Mouse (Mus musculus) limb, embryonic 12.5 days (tissue): ENCODE data around the gene P4ha2. TPM values are rescaled to one million over a fixed set of nuclear protein-coding genes. Genes with fewer than 3 reads are reported as not detected.

Source experiments
- ATAC-seq: fragments of 200-750 bp; cut with Nextera tagmentation; 2 replicates; pipeline ENCODE4 v1.8.0; 2017; ENCODE audit warnings: low read depth, moderate TSS enrichment; ENCODE audit not compliant: insufficient number of reproducible peaks, insufficient read depth, low FRiP score, low TSS enrichment
- H3K27ac ChIP-seq: fragments of 300-500 bp; sonication (generic); 2 replicates; pipeline ENCODE4 v1.5.1; 2016; ENCODE audit warnings: mild to moderate bottlenecking, moderate library complexity
- H3K27me3 ChIP-seq: fragments of 300-500 bp; sonication (generic); 2 replicates; pipeline ENCODE4 v1.6.1; 2016; ENCODE audit warnings: mild to moderate bottlenecking, moderate library complexity
- H3K36me3 ChIP-seq: fragments of 300-500 bp; sonication (generic); 2 replicates; pipeline ENCODE4 v1.6.1; 2016; ENCODE audit warnings: mild to moderate bottlenecking, moderate library complexity
- H3K4me1 ChIP-seq: fragments of 300-500 bp; sonication (generic); replicated peaks from 2 replicates; pipeline ENCODE4 v1.6.1; 2016
- H3K4me2 ChIP-seq: fragments of 300-500 bp; sonication (generic); 2 replicates; pipeline ENCODE4 v1.6.1; 2016; ENCODE audit warnings: mild to moderate bottlenecking, moderate library complexity
- H3K4me3 ChIP-seq: fragments of 300-500 bp; sonication (generic); replicated peaks from 2 replicates; pipeline ENCODE4 v1.5.1; 2016; ENCODE audit warnings: mild to moderate bottlenecking
- H3K9ac ChIP-seq: fragments of 300-500 bp; sonication (generic); replicated peaks from 2 replicates; pipeline ENCODE4 v1.6.1; 2016; ENCODE audit warnings: mild to moderate bottlenecking, moderate library complexity
- H3K9me3 ChIP-seq: fragments of 300-500 bp; sonication (generic); 2 replicates; pipeline ENCODE4 v1.6.1; 2016; ENCODE audit warnings: mild to moderate bottlenecking, moderate library complexity
- WGBS: fragments of 180-500 bp; shearing (Covaris S2); methylation state at CpG from one replicate; pipeline ENCODE4 v1.1.7; 2016; 5-methylcytosine and 5-hydroxymethylcytosine counted together
- polyA plus RNA-seq: library from polyadenylated mRNA; unstranded; fragments of >200 nt; fragmentation: Nextera tagmentation; extraction: Ambion mirVana; gene quantifications from 2 replicates; pipeline ENCODE4 v1.2.1, GENCODE M21; 2016

P4ha2 gene
- polyA plus RNA-seq = 52.7 and 56.6 TPM in 2 replicates

DNA sequence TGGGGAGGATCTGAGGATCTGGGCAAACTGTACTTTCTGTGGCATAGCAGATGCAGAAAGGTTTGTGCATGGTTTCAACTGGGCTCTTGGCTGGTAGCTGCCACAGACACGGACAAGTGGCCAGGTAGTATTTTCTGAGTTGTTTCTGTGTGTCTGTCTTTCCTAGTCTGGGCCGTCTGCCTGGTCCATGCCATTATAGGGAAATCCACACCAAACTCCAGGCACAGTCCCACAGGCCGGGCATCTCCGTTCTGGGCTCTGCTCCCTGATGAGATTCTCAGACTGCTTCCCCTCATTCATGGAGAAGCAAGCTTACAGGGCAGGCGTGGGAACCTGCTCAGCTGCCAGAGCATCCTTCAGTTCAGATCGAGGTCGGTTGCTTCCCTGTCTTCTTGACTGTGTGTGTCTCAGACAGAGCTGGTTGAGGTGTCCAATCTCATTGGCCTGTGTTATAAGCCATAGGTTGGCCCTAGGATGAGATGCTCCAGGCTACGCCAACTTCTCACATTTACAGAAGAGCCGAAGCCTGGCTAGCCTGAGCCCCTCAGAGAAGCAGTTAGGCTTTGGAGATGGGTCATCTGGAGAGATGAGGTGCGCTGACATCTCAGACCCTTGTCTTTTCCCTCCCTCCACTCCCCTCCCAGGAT is at the start of gene P4ha2:
P4ha2 (plus strand) TSS at position 51 of the 647 bp plus-strand sequence.
- H3K4me1 ChIP-seq = peaks cover 31% of the 10 kb centered on the region
- H3K27me3 ChIP-seq = peaks cover 16% of the 10 kb centered on the region; the same call in 1 of the 2 replicates
- H3K4me3 ChIP-seq = peak within 1 kb of the TSS; percentile 68
- no peaks in the 10 kb centered on the region for H3K36me3 ChIP-seq
- peak within 1 kb of the TSS; percentile 98 for H3K4me2 ChIP-seq
- peak within 1 kb of the TSS; percentile 73 for H3K9ac ChIP-seq
- H3K27ac ChIP-seq = no peak within 1 kb of the TSS
- H3K9me3 ChIP-seq = no peaks in the 10 kb centered on the region
- ATAC-seq = peak; percentile 40; the same call in 1 of the 2 replicates
- WGBS = 49% methylated on average over 10 of the region's 10 CpGs

- no peaks in the 10 kb centered on the region for H3K9me3 ChIP-seq
- ATAC-seq = no peak
- no peaks in the 10 kb centered on the region for H3K27me3 ChIP-seq
- peaks cover 47% of the 10 kb centered on the region for H3K36me3 ChIP-seq
- no peak overlapping the region for H3K27ac ChIP-seq
- H3K4me1 ChIP-seq = 0 out of 2 replicates have a peak, but pooled peaks cover 3% of the 10 kb centered on the region
- H3K4me3 ChIP-seq = no peak overlapping the region
- WGBS = 80% methylated on average over 2 of the region's 2 CpGs
- H3K9ac ChIP-seq = no peak overlapping the region
- H3K4me2 ChIP-seq = no peak overlapping the region
Measured at GRCm38 (mm10) chr11:54050205-54050604, 49.7 kb upstream of the P4ha2 start.

GRCm38 (mm10) chr11:54051161-54051560 is 48.7 kb upstream of the P4ha2 start:
- Histone ChIP-seq H3K4me3 (no peak overlapping the region), H3K36me3 (peaks cover 56% of the 10 kb centered on the region), H3K27me3 (no peaks in the 10 kb centered on the region), H3K9ac (no peak overlapping the region), H3K4me2 (no peak overlapping the region), H3K27ac (no peak overlapping the region), H3K9me3 (no peaks in the 10 kb centered on the region), H3K4me1 (peaks cover 4% of the 10 kb centered on the region)
- ATAC-seq = no peak
- 88% methylated on average over 7 of the region's 7 CpGs for whole genome bisulfite sequencing

DNA sequence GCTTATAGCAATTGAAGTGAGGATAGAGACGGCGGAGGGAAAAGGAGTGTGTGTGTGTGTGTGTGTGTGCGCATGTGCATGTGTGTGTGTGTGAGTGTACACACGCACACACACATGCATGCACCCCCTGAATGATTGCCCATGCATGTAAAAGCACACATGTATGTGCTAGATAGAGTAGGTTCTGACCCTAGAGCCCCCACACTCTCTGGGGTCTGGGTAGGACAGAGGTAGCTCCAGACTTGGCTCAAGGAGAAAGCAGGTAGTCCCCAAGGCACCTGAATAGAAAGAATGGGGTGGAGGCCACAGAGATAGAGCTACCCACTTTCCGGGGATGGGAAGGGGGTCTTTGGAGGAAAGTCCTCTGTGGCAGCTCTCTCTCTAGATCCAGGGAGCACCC is 47.8 kb upstream of the P4ha2 start:
- Histone ChIP-seq H3K9ac (no peak overlapping the region), H3K4me1 (peaks cover 14% of the 10 kb centered on the region), H3K36me3 (peaks cover 60% of the 10 kb centered on the region), H3K27me3 (no peaks in the 10 kb centered on the region), H3K4me2 (no peak overlapping the region), H3K27ac (no peak overlapping the region), H3K9me3 (no peaks in the 10 kb centered on the region), H3K4me3 (no peak overlapping the region)
- WGBS = 94% methylated on average over 5 of the region's 5 CpGs
- ATAC-seq = no peak

DNA sequence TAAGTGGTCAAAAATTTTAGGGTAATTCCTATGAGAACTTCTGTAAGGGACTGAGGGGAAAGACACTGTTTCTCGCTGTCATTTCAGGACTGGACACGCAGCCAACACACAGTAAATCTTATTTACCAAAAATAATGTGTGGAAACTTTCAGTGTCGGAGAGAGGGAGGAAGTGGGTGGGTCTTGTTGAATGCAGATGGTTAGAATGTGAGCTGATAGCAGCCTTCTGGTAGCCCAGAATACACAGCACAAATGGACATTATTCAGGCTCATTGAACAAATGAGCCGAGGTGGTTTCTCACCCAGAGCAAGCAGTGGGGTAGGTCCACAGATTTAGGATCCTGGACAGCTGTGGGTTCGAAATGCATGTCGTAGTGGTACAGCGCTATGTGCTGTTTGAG is 46.8 kb upstream of the P4ha2 start:
- Histone ChIP-seq H3K4me1 (peaks cover 23% of the 10 kb centered on the region), H3K36me3 (peaks cover 60% of the 10 kb centered on the region), H3K4me3 (no peak overlapping the region), H3K4me2 (no peak overlapping the region), H3K9me3 (no peaks in the 10 kb centered on the region), H3K27me3 (no peaks in the 10 kb centered on the region), H3K9ac (no peak overlapping the region), H3K27ac (no peak overlapping the region)
- no peak for ATAC-seq
- 90% methylated on average over 7 of the region's 7 CpGs for WGBS

- H3K4me3 ChIP-seq = no peak overlapping the region
- peaks cover 35% of the 10 kb centered on the region for H3K4me1 ChIP-seq
- no peak overlapping the region for H3K9ac ChIP-seq
- H3K9me3 ChIP-seq = no peaks in the 10 kb centered on the region
- peaks cover 62% of the 10 kb centered on the region for H3K36me3 ChIP-seq
- H3K27ac ChIP-seq = no peak overlapping the region
- no peak overlapping the region for H3K4me2 ChIP-seq
- H3K27me3 ChIP-seq = no peaks in the 10 kb centered on the region
- 49% methylated on average over 6 of the region's 6 CpGs for WGBS
- no peak for ATAC-seq
Measured at GRCm38 (mm10) chr11:54054257-54054656, 45.6 kb upstream of the P4ha2 start.

DNA sequence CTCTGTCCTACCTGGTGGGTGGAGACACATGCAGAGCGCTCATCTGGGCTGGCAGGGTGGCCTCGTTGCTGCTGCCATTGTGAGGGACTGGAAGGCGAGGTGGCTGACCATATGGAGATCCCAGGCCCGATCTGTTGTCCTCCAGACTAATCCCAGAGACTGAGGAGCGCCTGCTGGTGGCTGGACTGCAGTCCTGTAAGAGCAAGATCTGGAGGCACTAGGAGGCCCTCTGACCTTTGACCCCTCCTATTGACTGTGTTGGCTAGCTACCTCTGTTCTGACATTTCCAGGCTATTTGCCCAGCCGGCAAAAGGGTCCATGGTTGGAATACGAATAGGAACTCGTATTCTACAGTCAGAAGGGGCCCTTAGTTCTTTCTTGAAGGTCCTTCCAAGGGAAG is 43.8 kb upstream of the P4ha2 start:
- Histone ChIP-seq H3K4me1 (peaks cover 54% of the 10 kb centered on the region), H3K27ac (peak overlapping the region; percentile 94; the same call in 1 of the 2 replicates), H3K9ac (no peak overlapping the region), H3K4me3 (no peak overlapping the region), H3K36me3 (peaks cover 61% of the 10 kb centered on the region), H3K4me2 (no peak overlapping the region), H3K9me3 (no peaks in the 10 kb centered on the region), H3K27me3 (no peaks in the 10 kb centered on the region)
- WGBS = 37% methylated on average over 8 of the region's 8 CpGs
- no peak for ATAC-seq

- H3K4me1 ChIP-seq = peaks cover 67% of the 10 kb centered on the region
- 10% methylated on average over 2 of the region's 2 CpGs for WGBS
- no peak overlapping the region for H3K9ac ChIP-seq
- H3K9me3 ChIP-seq = no peaks in the 10 kb centered on the region
- peaks cover 59% of the 10 kb centered on the region for H3K36me3 ChIP-seq
- no peaks in the 10 kb centered on the region for H3K27me3 ChIP-seq
- H3K4me2 ChIP-seq = peak overlapping the region; percentile 35
- H3K4me3 ChIP-seq = no peak overlapping the region
- peak; percentile 56 for ATAC-seq
- peak overlapping the region; percentile 94 for H3K27ac ChIP-seq
Measured at GRCm38 (mm10) chr11:54057428-54057827, 42.5 kb upstream of the P4ha2 start.

GRCm38 (mm10) chr11:54058056-54058617 is 41.8 kb upstream of the P4ha2 start:
- Histone ChIP-seq H3K36me3 (peaks cover 58% of the 10 kb centered on the region), H3K4me1 (peaks cover 74% of the 10 kb centered on the region), H3K9me3 (no peaks in the 10 kb centered on the region), H3K27me3 (no peaks in the 10 kb centered on the region), H3K4me2 (peak overlapping the region; percentile 19), H3K4me3 (no peak overlapping the region), H3K9ac (no peak overlapping the region), H3K27ac (peak overlapping the region; percentile 94)
- no peak for ATAC-seq
- 30% methylated on average over 10 of the region's 10 CpGs for WGBS

DNA sequence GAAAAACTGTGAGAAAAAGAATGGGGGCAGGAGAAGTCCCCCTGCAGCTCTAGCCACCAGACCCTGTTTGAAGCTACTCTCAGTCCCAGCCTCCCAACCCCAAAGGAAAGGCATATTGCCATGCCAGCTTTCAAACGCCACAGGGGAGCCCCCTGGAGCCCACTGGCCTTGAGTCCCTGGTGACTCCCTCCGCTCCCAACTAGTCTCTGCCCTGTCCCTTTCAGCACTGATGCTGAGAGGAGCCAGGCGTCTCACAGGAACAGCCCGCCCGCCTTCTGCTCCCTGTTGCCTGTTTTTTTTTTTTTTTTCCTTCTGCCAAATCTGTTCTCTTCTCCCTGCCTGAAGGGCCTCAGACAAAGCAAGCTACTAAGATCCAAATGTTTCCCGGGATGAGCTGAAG is 41.3 kb upstream of the P4ha2 start:
- ATAC-seq = no peak
- 21% methylated on average over 6 of the region's 6 CpGs for WGBS
- H3K27ac ChIP-seq = peak overlapping the region; percentile 94

DNA sequence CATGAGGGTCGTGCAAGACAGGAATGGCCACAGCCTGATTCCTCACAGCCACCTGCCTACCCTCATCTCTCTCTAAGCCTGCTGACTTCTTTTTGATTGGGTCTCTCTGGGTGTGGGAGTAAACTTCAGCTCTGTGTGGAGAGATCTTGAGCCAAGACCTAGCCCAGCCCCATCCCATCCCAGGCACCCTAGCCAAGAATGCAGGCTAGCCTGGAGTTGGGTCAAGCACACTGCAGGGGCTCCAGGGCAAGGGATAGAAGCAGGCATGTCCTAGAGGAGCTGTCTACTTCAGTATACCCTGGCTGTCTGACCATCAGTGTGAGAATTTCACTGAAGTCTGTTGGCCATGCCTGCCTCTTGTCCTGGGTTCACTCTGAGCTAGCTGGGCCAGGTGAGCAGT is 40.4 kb upstream of the P4ha2 start:
- peaks cover 85% of the 10 kb centered on the region for H3K4me1 ChIP-seq
- no peak overlapping the region for H3K4me2 ChIP-seq
- no peak overlapping the region for H3K9ac ChIP-seq
- peaks cover 63% of the 10 kb centered on the region for H3K36me3 ChIP-seq
- H3K27me3 ChIP-seq = no peaks in the 10 kb centered on the region
- H3K27ac ChIP-seq = peak overlapping the region; percentile 94
- WGBS = 56% methylated on average over 1 of the region's 1 CpGs
- no peak for ATAC-seq
- H3K9me3 ChIP-seq = no peaks in the 10 kb centered on the region
- H3K4me3 ChIP-seq = no peak overlapping the region

More for the DNA sequence above, 41.3 kb upstream of the P4ha2 start:
- Histone ChIP-seq H3K9me3 (no peaks in the 10 kb centered on the region), H3K27me3 (no peaks in the 10 kb centered on the region), H3K36me3 (peaks cover 58% of the 10 kb centered on the region), H3K4me2 (peak overlapping the region; percentile 19), H3K4me1 (peaks cover 79% of the 10 kb centered on the region), H3K4me3 (no peak overlapping the region), H3K9ac (no peak overlapping the region)
